Mouse (Mus musculus) limb, embryonic 10.5 days (tissue): ENCODE results near the gene Ncln. TPM values are rescaled to one million over a fixed set of nuclear protein-coding genes. Genes with fewer than 3 reads are reported as not detected.

Experiments
- DNase-seq: peaks from one replicate; pipeline ENCODE4 v3.0.0-alpha.2; 2017; ENCODE audit warnings: low spot score
- H3K27ac ChIP-seq: fragments of 300-500 bp; sonication (generic); 2 replicates; pipeline ENCODE4 v1.5.1; 2016; ENCODE audit warnings: mild to moderate bottlenecking
- H3K27me3 ChIP-seq: fragments of 300-500 bp; sonication (generic); 2 replicates; pipeline ENCODE4 v1.6.1; 2016; ENCODE audit warnings: low read depth, mild to moderate bottlenecking; ENCODE audit not compliant: poor library complexity, severe bottlenecking
- H3K36me3 ChIP-seq: fragments of 300-500 bp; sonication (generic); 2 replicates; pipeline ENCODE4 v1.6.1; 2016; ENCODE audit warnings: mild to moderate bottlenecking, moderate library complexity
- H3K4me1 ChIP-seq: fragments of 300-500 bp; sonication (generic); 2 replicates; pipeline ENCODE4 v1.6.1; 2016
- H3K4me3 ChIP-seq: fragments of 300-500 bp; sonication (generic); 2 replicates; pipeline ENCODE4 v1.5.1; 2016; ENCODE audit warnings: mild to moderate bottlenecking, moderate library complexity
- H3K9me3 ChIP-seq: fragments of 300-500 bp; sonication (generic); replicated peaks from 2 replicates; pipeline ENCODE4 v1.6.1; 2016; ENCODE audit warnings: mild to moderate bottlenecking
- WGBS: fragments of 180-500 bp; shearing (Covaris S2); methylation state at CpG from one replicate; pipeline ENCODE4 v1.1.7; 2016; 5-methylcytosine and 5-hydroxymethylcytosine counted together
- polyA plus RNA-seq: library from polyadenylated mRNA; unstranded; fragments of >200 nt; fragmentation: Nextera tagmentation; extraction: Ambion mirVana; gene quantifications from 2 replicates; pipeline ENCODE4 v1.2.1, GENCODE M21; 2016

Gene Ncln
- polyA plus RNA-seq, 1 experiment from 2014 or later = 102 TPM

- H3K4me3 ChIP-seq = peak overlapping the region; percentile 90; the same call in 1 of the 2 replicates
- H3K9me3 ChIP-seq = no peaks in the 10 kb centered on the region
- WGBS = 88% methylated on average over 8 of the region's 8 CpGs
- H3K27me3 ChIP-seq = no peaks in the 10 kb centered on the region
- peaks cover 60% of the 10 kb centered on the region for H3K36me3 ChIP-seq
- DNase-seq = no peak
- H3K4me1 ChIP-seq = peaks cover 34% of the 10 kb centered on the region
- no peak overlapping the region for H3K27ac ChIP-seq
Observed at GRCm38 (mm10) chr10:81493601-81494220, 2.5 kb downstream of the Ncln start.

- Histone ChIP-seq H3K27ac (no peak overlapping the region; the same call in 1 of the 2 replicates), H3K4me1 (peaks cover 31% of the 10 kb centered on the region), H3K27me3 (no peaks in the 10 kb centered on the region), H3K36me3 (peaks cover 70% of the 10 kb centered on the region), H3K4me3 (peak overlapping the region; percentile 16; the same call in 1 of the 2 replicates), H3K9me3 (no peaks in the 10 kb centered on the region)
- no peak for DNase-seq
- 84% methylated on average over 11 of the region's 11 CpGs for WGBS
Observed at GRCm38 (mm10) chr10:81492606-81493240, 3.5 kb downstream of the Ncln start.

- WGBS = 96% methylated on average over 9 of the region's 9 CpGs
- Histone ChIP-seq H3K4me1 (peaks cover 25% of the 10 kb centered on the region), H3K4me3 (no peak overlapping the region), H3K27me3 (no peaks in the 10 kb centered on the region), H3K9me3 (no peaks in the 10 kb centered on the region), H3K27ac (no peak overlapping the region), H3K36me3 (peaks cover 87% of the 10 kb centered on the region)
- no peak for DNase-seq
Observed at GRCm38 (mm10) chr10:81491018-81491417, 5.2 kb downstream of the Ncln start.

- Histone ChIP-seq H3K36me3 (peaks cover 92% of the 10 kb centered on the region), H3K9me3 (no peaks in the 10 kb centered on the region), H3K27ac (no peak overlapping the region), H3K4me1 (peaks cover 16% of the 10 kb centered on the region), H3K4me3 (no peak overlapping the region), H3K27me3 (no peaks in the 10 kb centered on the region)
- DNase-seq = no peak
- WGBS = 88% methylated on average over 14 of the region's 14 CpGs
Observed at GRCm38 (mm10) chr10:81489941-81490340, 6.3 kb downstream of the Ncln start.

GRCm38 (mm10) chr10:81488081-81488480 is 8.1 kb downstream of the Ncln start:
- Histone ChIP-seq H3K4me1 (0 out of 2 replicates have a peak, but pooled peaks cover 3% of the 10 kb centered on the region), H3K4me3 (no peak overlapping the region), H3K9me3 (no peaks in the 10 kb centered on the region), H3K36me3 (peaks cover 75% of the 10 kb centered on the region), H3K27ac (no peak overlapping the region), H3K27me3 (0 out of 2 replicates have a peak, but pooled peaks cover under 1% of the 10 kb centered on the region)
- no peak for DNase-seq
- WGBS = 88% methylated on average over 11 of the region's 11 CpGs

GRCm38 (mm10) chr10:81486496-81486895 is 9.7 kb downstream of the Ncln start:
- H3K27ac ChIP-seq = no peak overlapping the region
- no peak overlapping the region for H3K4me3 ChIP-seq
- DNase-seq = no peak
- peaks cover 12% of the 10 kb centered on the region for H3K4me1 ChIP-seq
- 90% methylated on average over 10 of the region's 10 CpGs for WGBS
- H3K9me3 ChIP-seq = no peaks in the 10 kb centered on the region
- H3K27me3 ChIP-seq = peaks cover 16% of the 10 kb centered on the region
- peaks cover 59% of the 10 kb centered on the region for H3K36me3 ChIP-seq

- Histone ChIP-seq H3K4me3 (no peak overlapping the region), H3K4me1 (peaks cover 12% of the 10 kb centered on the region), H3K36me3 (peaks cover 50% of the 10 kb centered on the region), H3K9me3 (no peaks in the 10 kb centered on the region), H3K27me3 (peaks cover 26% of the 10 kb centered on the region), H3K27ac (no peak overlapping the region)
- no peak for DNase-seq
- WGBS = 76% methylated on average over 7 of the region's 7 CpGs
Observed at GRCm38 (mm10) chr10:81485479-81486018, 10.6 kb downstream of the Ncln start.

GRCm38 (mm10) chr10:81485060-81485449 is 11.1 kb downstream of the Ncln start:
- WGBS = 37% methylated on average over 2 of the region's 2 CpGs
- Histone ChIP-seq H3K36me3 (peaks cover 45% of the 10 kb centered on the region), H3K9me3 (no peaks in the 10 kb centered on the region), H3K27ac (no peak overlapping the region), H3K4me3 (no peak overlapping the region), H3K27me3 (peaks cover 31% of the 10 kb centered on the region), H3K4me1 (peaks cover 11% of the 10 kb centered on the region)
- no peak for DNase-seq

- no peaks in the 10 kb centered on the region for H3K9me3 ChIP-seq
- peaks cover 9% of the 10 kb centered on the region for H3K4me1 ChIP-seq
- H3K27ac ChIP-seq = no peak overlapping the region
- peaks cover 40% of the 10 kb centered on the region for H3K36me3 ChIP-seq
- H3K4me3 ChIP-seq = no peak overlapping the region
- peaks cover 36% of the 10 kb centered on the region for H3K27me3 ChIP-seq
- DNase-seq = no peak
- WGBS = 72% methylated on average over 6 of the region's 6 CpGs
Observed at GRCm38 (mm10) chr10:81484441-81485059, 11.6 kb downstream of the Ncln start.

GRCm38 (mm10) chr10:81483983-81484382 is 12.2 kb downstream of the Ncln start:
- Histone ChIP-seq H3K4me3 (no peak overlapping the region), H3K27ac (no peak overlapping the region), H3K27me3 (peaks cover 38% of the 10 kb centered on the region), H3K36me3 (peaks cover 34% of the 10 kb centered on the region), H3K9me3 (no peaks in the 10 kb centered on the region), H3K4me1 (peaks cover 9% of the 10 kb centered on the region)
- DNase-seq = peak; percentile 62
- 22% methylated on average over 9 of the region's 9 CpGs for WGBS

GRCm38 (mm10) chr10:81482533-81482889 is 13.7 kb downstream of the Ncln start, which contains the start of gene Celf5:
Gene Celf5 (minus strand): TSS chr10:81482709.
- peak within 1 kb of the TSS; percentile 25; the same call in 1 of the 2 replicates for H3K27ac ChIP-seq
- H3K4me3 ChIP-seq = peak within 1 kb of the TSS; percentile 51
- H3K36me3 ChIP-seq = peaks cover 20% of the 10 kb centered on the region
- H3K9me3 ChIP-seq = no peaks in the 10 kb centered on the region
- WGBS = 1% methylated on average over 36 of the region's 36 CpGs
- DNase-seq = peak; percentile 81
- H3K4me1 ChIP-seq = peaks cover 10% of the 10 kb centered on the region
- H3K27me3 ChIP-seq = peaks cover 53% of the 10 kb centered on the region

- Histone ChIP-seq H3K27ac (peak overlapping the region; percentile 25; the same call in 1 of the 2 replicates), H3K36me3 (peaks cover 13% of the 10 kb centered on the region), H3K4me3 (peak overlapping the region; percentile 51), H3K27me3 (peaks cover 59% of the 10 kb centered on the region), H3K4me1 (peaks cover 16% of the 10 kb centered on the region), H3K9me3 (no peaks in the 10 kb centered on the region)
- WGBS = 5% methylated on average over 31 of the region's 35 CpGs
- DNase-seq = no peak
Observed at GRCm38 (mm10) chr10:81481605-81482532, 14.3 kb downstream of the Ncln start.
